In genomic region chr15:42246812-42247211, GRCm38 (mm10) we compare ENCODE assay signal across 29 mouse cellular contexts.
DNase-seq lines count a peak whose midpoint lies in the region; ATAC-seq and TF ChIP-seq lines count a peak whose summit lies in the region.
"Had no signal": no experiment of that assay in that cellular context is flagged by ENCODE, and none has a peak within 500 bp of the region (broad histone marks: within the 10 kb centered on the region; RNA-seq: fewer than 3 reads in every experiment).

No protein-coding gene starts in this region.

- H3K9me3 ChIP-seq in forebrain, postnatal 0 days (ENCODE audit: low read length), result no peaks in the 10 kb centered on the region
- peaks cover 8% of the 10 kb centered on the region; the same call in 1 of the 2 replicates for H3K9me3 ChIP-seq in forebrain, embryonic 10.5 days
- H3K9me3 ChIP-seq: forebrain, embryonic 12.5 days; G1E had no signal

- H3K27me3 ChIP-seq in forebrain, postnatal 0 days (ENCODE audit: insufficient read depth, low read length), result no peaks in the 10 kb centered on the region
- H3K27me3 ChIP-seq in forebrain, embryonic 10.5 days (ENCODE audit: poor library complexity, severe bottlenecking), result no peaks in the 10 kb centered on the region
- H3K27me3 ChIP-seq: CH12.LX; forebrain, embryonic 12.5 days; forebrain, embryonic 15.5 days; heart, embryonic 13.5 days; Patski had no signal

- H3K4me1 ChIP-seq in forebrain, postnatal 0 days (ENCODE audit: insufficient read depth), result no peaks in the 10 kb centered on the region
- no peaks in the 10 kb centered on the region for H3K4me1 ChIP-seq in forebrain, embryonic 10.5 days
- H3K4me1 ChIP-seq: forebrain, embryonic 12.5 days; forebrain, embryonic 15.5 days; heart, embryonic 10.5 days; heart, embryonic 13.5 days had no signal

- no peak for TF ChIP-seq CTCF in forebrain, postnatal 0 days (IDR thresholded peaks at IDR 0.05; ENCODE audit: low read depth)

- H3K27ac ChIP-seq in forebrain, postnatal 0 days (ENCODE audit: low read depth, low read length), result no peak overlapping the region
- H3K27ac ChIP-seq in forebrain, embryonic 10.5 days, result no peak overlapping the region
- H3K27ac ChIP-seq: forebrain, embryonic 12.5 days; forebrain, embryonic 15.5 days; heart, embryonic 10.5 days; heart, embryonic 13.5 days; hindbrain, embryonic 14.5 days; hindbrain, postnatal 0 days had no signal

- no peak overlapping the region for H3K4me3 ChIP-seq in forebrain, postnatal 0 days (ENCODE audit: low read depth, low read length)
- no peak overlapping the region for H3K4me3 ChIP-seq in forebrain, embryonic 10.5 days
- H3K4me3 ChIP-seq: forebrain, embryonic 12.5 days; forebrain, embryonic 15.5 days; heart, embryonic 10.5 days; heart, embryonic 13.5 days had no signal

- intact Hi-C loops in left cerebral cortex, postnatal 4 days (cut with DNase I), result no loop called here
- intact Hi-C loops in left cerebral cortex, postnatal 25 days (cut with DNase I), result loop anchor here (1.0 to 5.0 kb wide), 2 partner anchors 129 to 335 kb away; no protein-coding TSS in a partner anchor

- DNase-seq in forebrain, postnatal 0 days, result no peak
- no peak for DNase-seq in forebrain, embryonic 10.5 days (ENCODE audit: extremely low spot score, low spot score)
- peak; percentile 11 for DNase-seq in left cerebral cortex, adult 11 months (ENCODE audit: low spot score)
- DNase-seq in left cerebral cortex, postnatal 4 days, result no peak
- peak; percentile 11 for DNase-seq in right cerebral cortex, adult 18-20 months
- DNase-seq in right cerebral cortex, postnatal 14 days, result no peak
- peak; percentile 6 to 81 for DNase-seq in left cerebral cortex, postnatal 25 days (ENCODE audit: low spot score in 2 of 2)
- DNase-seq in adrenal gland, postnatal 4 days (ENCODE audit: low spot score in 2 of 2), result no peak
- DNase-seq: adrenal gland, postnatal 10 days; adrenal gland, postnatal 36 days; B cell, adult 2 months; cerebellum, adult 11-12 months; cerebellum, adult 9-10 months; cerebellum, postnatal 14 days; gastrocnemius, postnatal 25 days; heart, adult 18-20 months; heart, postnatal 14 days; heart, postnatal 4 days had no signal

- peak; percentile 34; the same call in 1 of the 2 replicates for ATAC-seq in forebrain, postnatal 0 days
- ATAC-seq: forebrain, embryonic 15.5 days; hindbrain, postnatal 0 days; inflammation-experienced regulatory T-cells, adult 6 months; intestine, embryonic 16.5 days; Patski had no signal

- H3K36me3 ChIP-seq in forebrain, postnatal 0 days (ENCODE audit: insufficient read depth), result no peaks in the 10 kb centered on the region
- H3K36me3 ChIP-seq in forebrain, embryonic 10.5 days (replicated peaks), result no peaks in the 10 kb centered on the region
- H3K36me3 ChIP-seq: forebrain, embryonic 12.5 days; forebrain, embryonic 15.5 days; G1E; heart, embryonic 10.5 days; heart, embryonic 13.5 days had no signal

- 88% methylated on average over 1 of the region's 1 CpGs for WGBS in forebrain, postnatal 0 days
- WGBS in forebrain, embryonic 10.5 days, result 100% methylated on average over 1 of the region's 1 CpGs

- no peak overlapping the region for H3K9ac ChIP-seq in forebrain, postnatal 0 days
- H3K9ac ChIP-seq: forebrain, embryonic 12.5 days; forebrain, embryonic 15.5 days; heart, embryonic 13.5 days; hindbrain, embryonic 14.5 days had no signal

- no peak overlapping the region for H3K4me2 ChIP-seq in forebrain, postnatal 0 days (ENCODE audit: low read depth)
- H3K4me2 ChIP-seq: forebrain, embryonic 12.5 days; forebrain, embryonic 15.5 days; heart, embryonic 13.5 days; hindbrain, embryonic 14.5 days had no signal

Comparison
In these comparisons a context has a peak if more than half of its experiments do, and no peak if none do; other contexts are left out.
1. DNase-seq: peak in left cerebral cortex, adult 11 months (single experiment), right cerebral cortex, adult 18-20 months (single experiment) and left cerebral cortex, postnatal 25 days (2 of 2); none in forebrain, postnatal 0 days (single experiment), forebrain, embryonic 10.5 days (single experiment), left cerebral cortex, postnatal 4 days (single experiment), right cerebral cortex, postnatal 14 days (single experiment) and adrenal gland, postnatal 4 days (0 of 2).